Comparison of ENCODE assay signal across 8 mouse cellular contexts in genomic region chr19:43760504-43760903, GRCm38 (mm10). TPM values are rescaled to one million over a fixed set of nuclear protein-coding genes. Genes with fewer than 3 reads are reported as not detected.
DNase-seq lines count a peak whose midpoint lies in the region; ATAC-seq and TF ChIP-seq lines count a peak whose summit lies in the region.

No protein-coding gene starts in this region.

- H3K27me3 ChIP-seq in intestine, embryonic 14.5 days (replicated peaks; ENCODE audit: control insufficient read depth, insufficient read depth, low read length), result no peaks in the 10 kb centered on the region
- no peaks in the 10 kb centered on the region for H3K27me3 ChIP-seq in intestine, embryonic 15.5 days (replicated peaks)
- no peaks in the 10 kb centered on the region for H3K27me3 ChIP-seq in ES-Bruce4 (ENCODE audit: control insufficient read depth, insufficient read depth, low read length, poor library complexity, severe bottlenecking)

- TF ChIP-seq POLR2A in ES-Bruce4 (IDR thresholded peaks at IDR 0.05; ENCODE audit: insufficient read depth, low read length), result no peak

- no peak overlapping the region for H3K4me2 ChIP-seq in intestine, embryonic 14.5 days (ENCODE audit: low read length)
- H3K4me2 ChIP-seq in intestine, embryonic 15.5 days (replicated peaks), result no peak overlapping the region

- H3K27ac ChIP-seq in intestine, embryonic 14.5 days (ENCODE audit: low read depth), result no peak overlapping the region
- no peak overlapping the region for H3K27ac ChIP-seq in intestine, embryonic 15.5 days
- H3K27ac ChIP-seq in ES-Bruce4 (ENCODE audit: insufficient read depth, low read length), result no peak overlapping the region

- no peaks in the 10 kb centered on the region for H3K36me3 ChIP-seq in intestine, embryonic 14.5 days (ENCODE audit: control insufficient read depth, insufficient read depth, low read length)
- no peaks in the 10 kb centered on the region for H3K36me3 ChIP-seq in intestine, embryonic 15.5 days
- no peaks in the 10 kb centered on the region for H3K36me3 ChIP-seq in ES-Bruce4 (ENCODE audit: control insufficient read depth, insufficient read depth, low read length, poor library complexity, severe bottlenecking)

- no peak for TF ChIP-seq EP300 in ES-Bruce4 (IDR thresholded peaks at IDR 0.05; ENCODE audit: insufficient read depth, low read depth, low read length)

- ATAC-seq in intestine, embryonic 14.5 days (replicated peaks; ENCODE audit: low FRiP score, low TSS enrichment, low read depth), result no peak
- no peak for ATAC-seq in intestine, embryonic 15.5 days

- peak; percentile 93 for DNase-seq in intestine, embryonic 14.5 days (ENCODE audit: low spot score)
- peak; percentile 67 for DNase-seq in c-Kit-negative CD71-positive TER-119-positive erythroid progenitor cells, embryonic 14.5 days (ENCODE audit: low read depth, low spot score)
- peak; percentile 72 for DNase-seq in forelimb bud, embryonic 11.5 days (ENCODE audit: low read depth, low spot score)
- peak; percentile 76 to 93 for DNase-seq in kidney, postnatal 36 days
- DNase-seq in lung, postnatal 14 days, result peak; percentile 85
- peak; percentile 59 to 74 for DNase-seq in spleen, postnatal 36 days (ENCODE audit: low spot score in 2 of 2)

- no peaks in the 10 kb centered on the region for H3K9me3 ChIP-seq in intestine, embryonic 14.5 days (ENCODE audit: control insufficient read depth, low read length)
- H3K9me3 ChIP-seq in intestine, embryonic 15.5 days, result no peaks in the 10 kb centered on the region
- no peaks in the 10 kb centered on the region for H3K9me3 ChIP-seq in ES-Bruce4 (replicated peaks; ENCODE audit: control insufficient read depth, insufficient read depth, low read length, poor library complexity, severe bottlenecking)

- peak; percentile 19 for TF ChIP-seq CTCF in ES-Bruce4 (IDR thresholded peaks at IDR 0.05; ENCODE audit: low read depth, low read length)

- H3K4me3 ChIP-seq in intestine, embryonic 14.5 days (ENCODE audit: low read depth, low read length), result no peak overlapping the region
- H3K4me3 ChIP-seq in intestine, embryonic 15.5 days (replicated peaks), result no peak overlapping the region
- no peak overlapping the region for H3K4me3 ChIP-seq in ES-Bruce4 (ENCODE audit: low read depth, low read length)

- H3K9ac ChIP-seq in intestine, embryonic 14.5 days (ENCODE audit: low read length), result no peak overlapping the region
- no peak overlapping the region for H3K9ac ChIP-seq in intestine, embryonic 15.5 days
- no peak overlapping the region for H3K9ac ChIP-seq in ES-Bruce4 (ENCODE audit: low read depth, poor library complexity, severe bottlenecking)

- WGBS in intestine, embryonic 14.5 days, result 20% methylated on average over 6 of the region's 6 CpGs
- 24% methylated on average over 6 of the region's 6 CpGs for WGBS in intestine, embryonic 15.5 days

- no peaks in the 10 kb centered on the region for H3K4me1 ChIP-seq in intestine, embryonic 14.5 days (replicated peaks; ENCODE audit: control insufficient read depth, insufficient read depth, low read length)
- H3K4me1 ChIP-seq in intestine, embryonic 15.5 days (replicated peaks), result no peaks in the 10 kb centered on the region
- no peaks in the 10 kb centered on the region for H3K4me1 ChIP-seq in ES-Bruce4 (ENCODE audit: control insufficient read depth, insufficient read depth, low read length)

RNA-seq across cellular contexts. Expression of gene Cox15, which starts 7.7 kb away (rescaled TPM):
- 9.9 and 10.0 TPM in 2 replicates for polyA plus RNA-seq in intestine, embryonic 14.5 days (2014; fragmentation: Nextera tagmentation; extraction: Ambion mirVana)
- 12.2 and 14.2 TPM in 2 replicates for polyA plus RNA-seq in intestine, embryonic 15.5 days (2015; fragmentation: Nextera tagmentation; extraction: Ambion mirVana)
- 29.9 and 31.0 TPM in 2 replicates for polyA plus RNA-seq in ES-Bruce4 (2011; ENCODE audit: insufficient read depth, insufficient read length, low read depth, missing spikeins)

RNA-seq across cellular contexts. Expression of gene Cutc, which starts 7.7 kb away (rescaled TPM):
- polyA plus RNA-seq in intestine, embryonic 14.5 days (2014; fragmentation: Nextera tagmentation; extraction: Ambion mirVana), result 20.6 and 21.2 TPM in 2 replicates
- polyA plus RNA-seq in intestine, embryonic 15.5 days (2015; fragmentation: Nextera tagmentation; extraction: Ambion mirVana), result 24.8 and 25.9 TPM in 2 replicates
- polyA plus RNA-seq in ES-Bruce4 (2011; ENCODE audit: insufficient read depth, insufficient read length, low read depth, missing spikeins), result 8.0 and 10.5 TPM in 2 replicates

RNA-seq across cellular contexts. Expression of gene Abcc2, which starts 21.5 kb away (rescaled TPM):
- polyA plus RNA-seq in intestine, embryonic 14.5 days (2014; fragmentation: Nextera tagmentation; extraction: Ambion mirVana), result 3.8 and 5.3 TPM in 2 replicates
- 16.7 and 24.3 TPM in 2 replicates for polyA plus RNA-seq in intestine, embryonic 15.5 days (2015; fragmentation: Nextera tagmentation; extraction: Ambion mirVana)
- not detected in 2 replicates for polyA plus RNA-seq in ES-Bruce4 (2011; ENCODE audit: insufficient read depth, insufficient read length, low read depth, missing spikeins)
